Mouse (Mus musculus) heart, postnatal 25 days (tissue): Measurements from ENCODE around the gene Lonp2. TPM values are rescaled to one million over a fixed set of nuclear protein-coding genes. Genes with fewer than 3 reads are reported as not detected.

Source experiments
- microRNA-seq: library from miRNA; unstranded; fragments of <30 nt; microRNA quantifications from one replicate; pipeline ENCODE4 v1.2.0, GENCODE M21; 2022
- total RNA-seq, 2 experiments: library from RNA; stranded (reverse); gene quantifications; 2 replicates each; pipeline ENCODE4 v1.2.3; 2021

Gene Lonp2
- total RNA-seq, 2 experiments from 2014 or later: 74.9 to 75.2 TPM

Small RNA genes lying within 50 kb of the gene (microRNA-seq; reads per million reads assigned to microRNA genes)
- gene Gm44348: not detected

Other genes starting within 250 kb of the Lonp2 start
- gene Abcc12, start 43.4 kb upstream of the Lonp2 start, total RNA-seq: not detected
- gene Gm10638, start 121.7 kb downstream of the Lonp2 start, total RNA-seq: 1 to 10 TPM; 2.1 to 3.0 TPM
- 10 to 100 TPM; 14.9 to 15.6 TPM for gene Siah1a, start 121.9 kb downstream of the Lonp2 start, total RNA-seq